Mouse (Mus musculus) olfactory bulb, adult 2 months (tissue): ENCODE results near the gene Ksr2.

Experiments used
- CTCF ChIP-seq: fragments of 200-500 bp; IDR thresholded peaks from 2 replicates; pipeline ENCODE4 v1.5.1; 2012; ENCODE audit warnings: low read depth, mild to moderate bottlenecking, low read length, moderate library complexity; ENCODE audit not compliant: insufficient read depth
- POLR2A ChIP-seq: fragments of 200-500 bp; IDR thresholded peaks from 2 replicates; pipeline ENCODE4 v1.6.1; 2012; ENCODE audit warnings: mild to moderate bottlenecking, low read depth, low read length, moderate library complexity; ENCODE audit not compliant: insufficient read depth

- TF ChIP-seq POLR2A (no peak), CTCF (no peak)
Measured at GRCm38 (mm10) chr5:117659596-117659995, 245.8 kb downstream of the Ksr2 start.
